Mouse (Mus musculus) midbrain, embryonic 13.5 days (tissue): Measurements from ENCODE around the gene Rps6. TPM values are rescaled to one million over a fixed set of nuclear protein-coding genes. Genes with fewer than 3 reads are reported as not detected.

Experiments
- ATAC-seq: fragments of 200-750 bp; cut with Nextera tagmentation; 2 replicates; pipeline ENCODE4 v1.8.0; 2017; ENCODE audit warnings: mild to moderate bottlenecking, moderate TSS enrichment, moderate library complexity
- H3K27ac ChIP-seq: fragments of 300-500 bp; sonication (generic); 2 replicates; pipeline ENCODE4 v1.5.1; 2015; ENCODE audit warnings: inconsistent platforms, mild to moderate bottlenecking, moderate library complexity
- H3K27me3 ChIP-seq: fragments of 300-500 bp; sonication (generic); 2 replicates; pipeline ENCODE4 v1.6.1; 2015; ENCODE audit warnings: mild to moderate bottlenecking, inconsistent platforms
- H3K36me3 ChIP-seq: fragments of 300-500 bp; sonication (generic); 2 replicates; pipeline ENCODE4 v1.6.1; 2015; ENCODE audit warnings: mild to moderate bottlenecking, inconsistent platforms
- H3K4me1 ChIP-seq: fragments of 300-500 bp; sonication (generic); replicated peaks from 2 replicates; pipeline ENCODE4 v1.6.1; 2015; ENCODE audit warnings: inconsistent platforms
- H3K4me2 ChIP-seq: fragments of 300-500 bp; sonication (generic); replicated peaks from 2 replicates; pipeline ENCODE4 v1.6.1; 2015; ENCODE audit warnings: moderate library complexity, mild to moderate bottlenecking, inconsistent platforms
- H3K4me3 ChIP-seq: fragments of 300-500 bp; sonication (generic); replicated peaks from 2 replicates; pipeline ENCODE4 v1.5.1; 2015; ENCODE audit warnings: mild to moderate bottlenecking, inconsistent platforms
- H3K9ac ChIP-seq: fragments of 300-500 bp; sonication (generic); replicated peaks from 2 replicates; pipeline ENCODE4 v1.6.1; 2015; ENCODE audit warnings: mild to moderate bottlenecking, inconsistent platforms
- H3K9me3 ChIP-seq: fragments of 300-500 bp; sonication (generic); 2 replicates; pipeline ENCODE4 v1.6.1; 2016; ENCODE audit warnings: mild to moderate bottlenecking, inconsistent platforms
- WGBS: fragments of 180-500 bp; shearing (Covaris S2); methylation state at CpG from one replicate; pipeline ENCODE4 v1.1.7; 2015; 5-methylcytosine and 5-hydroxymethylcytosine counted together
- polyA plus RNA-seq: library from polyadenylated mRNA; unstranded; fragments of >200 nt; fragmentation: Nextera tagmentation; extraction: Ambion mirVana; gene quantifications from 2 replicates; pipeline ENCODE4 v1.2.1, GENCODE M21; 2015

Gene Rps6
- polyA plus RNA-seq, 1 experiment from 2014 or later, result 459 TPM

DNA sequence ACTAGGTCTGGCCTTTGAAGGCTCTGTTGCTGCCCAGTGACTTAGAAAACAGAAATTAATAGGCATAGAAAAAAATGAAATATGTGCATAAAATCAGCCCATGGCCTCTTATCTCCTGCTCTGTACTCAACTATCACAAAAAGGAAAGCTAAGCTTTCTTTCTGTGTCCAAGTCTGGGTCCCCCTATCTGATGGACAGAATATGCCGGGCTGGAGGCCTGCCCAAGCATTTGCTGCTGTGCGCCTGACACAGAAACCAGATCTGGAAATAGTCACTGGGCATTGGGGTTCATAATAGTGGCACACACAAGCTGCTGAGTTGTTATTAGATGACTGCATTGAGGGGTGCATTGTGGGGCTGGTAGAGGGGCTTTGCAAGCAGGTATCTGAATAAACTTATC, 22.3 kb upstream of the Rps6 start:
- H3K36me3 ChIP-seq, result no peaks in the 10 kb centered on the region
- H3K27me3 ChIP-seq, result peaks cover 15% of the 10 kb centered on the region; the same call in 1 of the 2 replicates
- H3K4me3 ChIP-seq, result no peak overlapping the region
- no peak overlapping the region for H3K27ac ChIP-seq
- peaks cover 17% of the 10 kb centered on the region for H3K4me1 ChIP-seq
- no peak for ATAC-seq
- H3K9me3 ChIP-seq, result no peaks in the 10 kb centered on the region
- H3K4me2 ChIP-seq, result no peak overlapping the region
- WGBS, result 93% methylated on average over 2 of the region's 2 CpGs
- no peak overlapping the region for H3K9ac ChIP-seq

DNA sequence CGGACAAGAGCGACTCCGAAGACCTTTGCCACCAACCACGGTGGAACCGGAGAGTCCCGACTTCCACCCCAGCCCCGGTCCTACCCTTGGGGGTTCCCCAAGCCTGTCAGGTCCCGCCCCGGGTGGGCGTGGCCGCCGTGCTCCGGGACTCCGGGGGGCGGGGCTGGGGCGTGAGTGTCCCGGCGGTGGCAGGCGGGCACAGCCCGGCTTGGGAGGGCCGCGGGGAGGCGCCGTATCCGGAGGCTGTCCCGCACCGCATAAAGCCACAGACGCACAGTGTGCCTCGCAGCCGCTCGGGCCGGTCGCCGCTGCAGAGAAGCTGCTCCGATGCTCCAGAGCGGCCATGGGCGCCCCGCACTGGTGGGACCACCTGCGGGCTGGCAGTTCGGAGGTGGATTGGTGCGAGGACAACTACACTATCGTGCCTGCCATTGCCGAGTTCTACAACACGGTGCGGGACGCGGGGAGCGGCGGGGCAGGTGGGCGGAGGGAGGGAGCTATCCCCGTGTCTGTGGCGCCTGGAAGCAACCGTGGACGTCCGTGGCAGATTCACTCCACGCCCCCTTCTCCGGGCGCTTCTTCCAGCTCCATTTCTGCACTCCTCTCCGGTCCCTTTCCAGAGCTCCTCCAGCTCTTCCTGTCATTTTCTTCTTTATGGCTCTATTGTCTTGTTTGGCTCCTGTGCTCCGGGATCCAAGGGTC, 17.1 kb upstream of the Rps6 start, which contains the start of gene Acer2:
Acer2 (plus strand) TSS at position 251 of the 702 bp plus-strand sequence.
- peak within 1 kb of the TSS; percentile 72 for H3K4me3 ChIP-seq
- ATAC-seq, result peak; percentile 96
- WGBS, result 0% methylated on average over 56 of the region's 60 CpGs
- peaks cover 19% of the 10 kb centered on the region for H3K27me3 ChIP-seq
- no peaks in the 10 kb centered on the region for H3K9me3 ChIP-seq
- peaks cover 23% of the 10 kb centered on the region for H3K4me1 ChIP-seq
- peak within 1 kb of the TSS; percentile 62 for H3K27ac ChIP-seq
- peak within 1 kb of the TSS; percentile 79 for H3K9ac ChIP-seq
- no peaks in the 10 kb centered on the region for H3K36me3 ChIP-seq
- peak within 1 kb of the TSS; percentile 90 for H3K4me2 ChIP-seq

DNA sequence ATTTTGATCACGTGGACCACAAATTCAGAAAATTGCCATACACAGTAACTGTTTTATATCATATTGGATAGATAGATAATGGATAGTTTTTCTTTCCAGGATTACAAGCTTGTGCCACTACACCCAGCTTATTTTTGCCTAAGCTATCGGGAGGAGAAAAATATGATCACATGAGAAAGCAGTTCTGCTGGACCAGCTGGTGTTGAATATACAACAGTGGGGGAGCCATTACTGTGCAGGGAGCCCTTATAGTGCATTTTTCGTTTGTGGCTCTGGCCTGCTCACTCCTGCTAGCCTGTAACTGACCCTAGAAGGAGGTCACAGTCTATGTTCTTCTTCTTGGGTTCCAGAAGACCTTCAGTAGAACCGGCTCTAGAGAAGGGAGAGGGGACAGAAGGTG, 15.9 kb upstream of the Rps6 start:
- peaks cover 23% of the 10 kb centered on the region for H3K4me1 ChIP-seq
- no peak overlapping the region for H3K4me3 ChIP-seq
- H3K4me2 ChIP-seq, result no peak overlapping the region
- no peak for ATAC-seq
- peaks cover 19% of the 10 kb centered on the region for H3K27me3 ChIP-seq
- 56% methylated on average over 4 of the region's 4 CpGs for WGBS
- H3K27ac ChIP-seq, result no peak overlapping the region
- no peak overlapping the region for H3K9ac ChIP-seq
- H3K36me3 ChIP-seq, result no peaks in the 10 kb centered on the region
- H3K9me3 ChIP-seq, result no peaks in the 10 kb centered on the region

DNA sequence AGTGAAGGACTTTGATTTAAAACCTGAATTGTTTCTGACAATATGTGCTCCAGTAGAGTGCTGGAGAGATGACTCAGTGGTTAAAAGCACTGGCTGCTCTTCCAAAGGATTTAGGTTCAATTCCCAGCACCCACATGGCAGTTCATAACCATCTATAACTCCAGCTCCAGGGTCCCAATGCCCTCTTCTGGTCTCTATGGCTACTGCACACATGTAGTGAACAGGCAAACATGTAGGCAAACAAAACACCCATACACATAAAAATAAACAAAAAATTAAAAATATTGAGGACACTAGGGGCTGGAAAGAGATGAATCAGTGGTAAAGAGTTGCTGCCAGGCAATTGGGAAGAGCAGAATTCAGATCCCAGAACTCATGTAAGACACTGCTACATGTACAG, 14.8 kb upstream of the Rps6 start:
- Histone ChIP-seq H3K36me3 (no peaks in the 10 kb centered on the region), H3K9ac (no peak overlapping the region), H3K9me3 (no peaks in the 10 kb centered on the region), H3K4me2 (no peak overlapping the region), H3K4me1 (peaks cover 23% of the 10 kb centered on the region), H3K27me3 (peaks cover 19% of the 10 kb centered on the region), H3K27ac (no peak overlapping the region), H3K4me3 (no peak overlapping the region)
- ATAC-seq, result no peak

DNA sequence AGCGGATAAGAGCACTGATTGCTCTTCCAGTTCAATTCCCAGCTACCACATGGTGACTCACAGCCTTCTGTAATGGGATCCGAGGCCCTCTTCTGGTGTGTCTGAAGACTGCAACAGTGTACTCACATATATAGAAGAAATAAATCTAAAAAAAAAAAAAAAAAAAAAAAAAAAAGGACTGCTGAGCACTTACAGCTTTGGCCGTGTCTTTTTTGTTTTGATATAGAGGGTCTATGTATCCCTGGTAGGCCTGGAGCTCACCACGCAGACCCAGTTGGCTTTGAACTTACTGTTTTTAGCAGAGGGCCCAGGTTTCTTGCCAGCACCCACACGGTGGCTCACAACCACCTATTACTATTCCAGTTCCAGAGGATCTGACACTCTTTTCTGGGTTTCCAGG, 6.9 kb upstream of the Rps6 start:
- H3K4me1 ChIP-seq, result no peaks in the 10 kb centered on the region
- no peak overlapping the region for H3K27ac ChIP-seq
- no peak overlapping the region for H3K9ac ChIP-seq
- H3K4me3 ChIP-seq, result no peak overlapping the region
- H3K36me3 ChIP-seq, result no peaks in the 10 kb centered on the region
- no peaks in the 10 kb centered on the region for H3K9me3 ChIP-seq
- no peak for ATAC-seq
- H3K4me2 ChIP-seq, result no peak overlapping the region
- H3K27me3 ChIP-seq, result no peaks in the 10 kb centered on the region
- 82% methylated on average over 5 of the region's 5 CpGs for WGBS

DNA sequence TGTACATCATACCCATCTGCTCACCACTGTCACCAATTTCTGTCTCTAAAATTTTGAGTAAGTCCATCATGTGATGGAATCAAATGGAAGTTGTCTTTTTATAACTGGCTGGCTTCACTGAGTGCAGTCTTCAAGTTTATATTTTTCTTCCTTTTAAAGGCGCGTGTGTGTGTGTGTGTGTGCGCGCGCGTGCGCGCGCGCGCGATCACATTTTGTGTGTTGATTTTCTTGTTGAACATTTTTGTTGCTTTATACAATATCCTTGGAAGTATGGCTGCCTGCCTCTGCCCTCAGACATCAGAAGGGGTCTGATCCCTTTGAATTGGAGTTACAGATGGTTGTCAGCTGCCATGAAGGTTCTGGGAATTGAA, 843 bp upstream of the Rps6 start:
- H3K4me2 ChIP-seq, result peak overlapping the region; percentile 80
- peaks cover 25% of the 10 kb centered on the region for H3K4me1 ChIP-seq
- WGBS, result 64% methylated on average over 12 of the region's 12 CpGs
- peak overlapping the region; percentile 100 for H3K9ac ChIP-seq
- H3K27ac ChIP-seq, result peak overlapping the region; percentile 97
- H3K36me3 ChIP-seq, result peaks cover 22% of the 10 kb centered on the region
- peak overlapping the region; percentile 96 for H3K4me3 ChIP-seq
- no peak for ATAC-seq
- H3K27me3 ChIP-seq, result no peaks in the 10 kb centered on the region
- H3K9me3 ChIP-seq, result no peaks in the 10 kb centered on the region

DNA sequence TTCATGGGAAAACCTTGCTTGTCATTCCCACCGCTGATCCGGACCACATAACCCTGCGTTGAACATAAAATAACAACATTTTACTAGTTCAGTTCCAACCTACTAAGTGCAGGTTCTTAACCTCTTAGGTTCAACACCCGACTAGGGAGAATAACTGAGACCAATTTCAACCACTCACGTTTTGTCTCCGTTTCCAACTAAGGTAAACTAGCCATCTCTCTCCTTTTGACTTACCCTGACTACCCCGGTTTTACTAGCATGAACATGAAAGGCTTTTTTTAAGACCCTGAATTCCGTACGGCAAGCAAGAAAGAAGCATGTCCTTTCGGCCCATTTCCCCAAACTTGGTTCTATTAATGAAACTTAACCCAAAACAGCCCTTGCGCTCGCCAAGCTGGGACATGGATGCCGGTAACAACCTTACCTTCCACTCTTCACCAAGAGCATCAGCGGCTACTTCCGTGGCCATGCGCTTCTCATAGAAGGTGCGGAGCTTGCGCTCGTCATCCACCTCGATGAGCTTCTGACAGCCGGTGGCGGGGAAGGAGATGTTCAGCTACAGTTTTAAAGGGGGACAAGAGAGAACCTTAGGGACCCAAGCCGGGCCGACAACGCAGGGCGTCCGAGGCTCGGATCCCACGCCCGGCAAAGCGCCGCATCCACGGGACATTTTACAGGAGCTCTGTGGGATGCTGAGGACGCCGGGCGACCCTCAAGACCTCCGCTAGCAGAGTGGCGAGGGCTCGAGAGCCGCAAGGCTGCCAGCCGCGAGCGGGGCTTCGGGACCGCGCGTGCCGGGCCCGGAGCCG, 704 bp downstream of the Rps6 start:
- peaks cover 25% of the 10 kb centered on the region for H3K4me1 ChIP-seq
- peak overlapping the region; percentile 100 for H3K9ac ChIP-seq
- WGBS, result 2% methylated on average over 50 of the region's 50 CpGs
- H3K27me3 ChIP-seq, result no peaks in the 10 kb centered on the region
- H3K36me3 ChIP-seq, result peaks cover 36% of the 10 kb centered on the region
- peak overlapping the region; percentile 72 for H3K4me2 ChIP-seq
- peak overlapping the region; percentile 96 for H3K4me3 ChIP-seq
- H3K27ac ChIP-seq, result peak overlapping the region; percentile 97
- no peaks in the 10 kb centered on the region for H3K9me3 ChIP-seq
- ATAC-seq, result no peak

DNA sequence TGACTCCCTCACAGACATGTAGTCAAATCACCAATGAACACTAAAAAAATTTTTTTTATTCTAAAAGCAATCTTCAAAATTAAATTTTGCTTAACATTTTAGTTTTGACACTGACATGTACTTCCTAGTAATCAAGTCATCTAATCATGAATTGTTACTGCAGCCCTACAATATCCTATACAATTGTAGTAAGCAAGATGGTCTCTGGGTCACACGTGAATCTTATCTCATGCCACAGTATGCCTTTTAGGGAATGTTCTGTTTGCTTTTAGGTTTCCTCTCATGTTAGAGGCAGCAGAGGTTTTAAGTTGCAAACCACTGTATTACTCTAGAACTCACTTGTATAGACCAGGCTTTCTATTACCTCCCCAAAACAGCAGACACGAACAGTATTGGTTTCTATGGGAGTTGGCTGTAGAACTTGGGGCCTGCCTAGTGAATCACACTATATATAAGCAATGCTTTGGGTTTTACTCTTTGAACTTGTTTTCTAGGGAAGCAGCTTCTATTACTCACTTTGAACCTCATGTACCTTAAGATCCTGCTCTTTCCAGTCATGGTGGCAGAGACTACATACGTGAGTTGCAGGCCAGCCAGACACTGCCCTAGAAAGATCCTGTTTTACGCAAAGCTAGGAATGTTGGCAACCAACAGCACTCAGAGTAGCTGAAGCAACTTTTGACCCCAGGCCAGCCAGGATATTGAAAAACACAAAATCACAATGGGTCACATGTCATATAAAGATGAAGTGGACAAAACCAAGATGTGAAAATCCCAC, 4.2 kb downstream of the Rps6 start:
- Histone ChIP-seq H3K36me3 (peaks cover 46% of the 10 kb centered on the region), H3K9me3 (no peaks in the 10 kb centered on the region), H3K9ac (no peak overlapping the region), H3K27ac (no peak overlapping the region), H3K4me2 (no peak overlapping the region), H3K4me1 (peaks cover 17% of the 10 kb centered on the region), H3K4me3 (no peak overlapping the region), H3K27me3 (no peaks in the 10 kb centered on the region)
- no peak for ATAC-seq
- 88% methylated on average over 4 of the region's 4 CpGs for WGBS

DNA sequence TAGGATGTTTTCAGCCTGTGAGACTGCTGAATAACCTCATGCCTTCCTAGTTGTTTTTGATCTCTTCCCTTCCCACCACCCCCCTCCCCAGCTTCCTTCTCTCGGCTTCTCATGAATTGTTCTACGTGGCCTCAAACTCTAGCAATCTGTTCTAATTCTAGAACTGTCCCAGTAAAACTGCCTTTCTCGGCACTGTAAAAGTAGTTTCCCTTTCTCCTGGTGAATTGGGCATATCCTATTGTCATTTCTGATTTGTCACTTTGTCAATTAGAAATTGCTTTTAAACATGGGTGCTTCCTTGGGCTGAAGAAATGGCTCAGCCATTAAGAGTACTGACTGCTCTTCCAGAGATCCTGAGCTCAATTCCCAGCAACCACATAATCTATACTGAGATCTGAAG, 5.2 kb downstream of the Rps6 start:
- H3K9ac ChIP-seq, result no peak overlapping the region
- no peak overlapping the region for H3K4me2 ChIP-seq
- no peak overlapping the region for H3K4me3 ChIP-seq
- no peak overlapping the region for H3K27ac ChIP-seq
- peaks cover 50% of the 10 kb centered on the region for H3K36me3 ChIP-seq
- no peak for ATAC-seq
- H3K9me3 ChIP-seq, result no peaks in the 10 kb centered on the region
- H3K27me3 ChIP-seq, result no peaks in the 10 kb centered on the region
- peaks cover 15% of the 10 kb centered on the region for H3K4me1 ChIP-seq
- 71% methylated on average over 3 of the region's 3 CpGs for WGBS

DNA sequence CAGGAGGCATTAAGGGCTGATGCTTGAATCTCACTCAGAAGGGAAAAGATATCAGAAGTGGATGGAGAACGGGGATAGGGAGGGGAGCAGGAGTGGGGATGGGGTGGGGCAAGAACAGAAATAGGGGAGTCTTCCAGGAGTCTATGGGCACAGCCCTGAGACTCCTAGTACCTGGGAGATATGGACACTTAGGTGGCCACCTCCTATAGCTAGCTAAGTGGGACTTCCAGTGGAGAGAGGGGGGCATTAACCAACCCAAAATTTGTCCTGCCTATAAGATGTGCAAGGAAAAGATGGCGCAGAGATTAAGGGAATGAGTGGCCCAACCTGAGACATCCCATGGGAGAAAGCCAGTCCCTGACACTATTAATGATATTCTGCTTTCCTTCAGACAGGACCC, 5.9 kb downstream of the Rps6 start:
- Histone ChIP-seq H3K27me3 (no peaks in the 10 kb centered on the region), H3K27ac (no peak overlapping the region), H3K4me1 (peaks cover 15% of the 10 kb centered on the region), H3K9me3 (no peaks in the 10 kb centered on the region), H3K36me3 (peaks cover 54% of the 10 kb centered on the region), H3K4me2 (no peak overlapping the region), H3K9ac (no peak overlapping the region), H3K4me3 (no peak overlapping the region)
- peak; percentile 43; the same call in 1 of the 2 replicates for ATAC-seq
- 82% methylated on average over 2 of the region's 2 CpGs for WGBS

DNA sequence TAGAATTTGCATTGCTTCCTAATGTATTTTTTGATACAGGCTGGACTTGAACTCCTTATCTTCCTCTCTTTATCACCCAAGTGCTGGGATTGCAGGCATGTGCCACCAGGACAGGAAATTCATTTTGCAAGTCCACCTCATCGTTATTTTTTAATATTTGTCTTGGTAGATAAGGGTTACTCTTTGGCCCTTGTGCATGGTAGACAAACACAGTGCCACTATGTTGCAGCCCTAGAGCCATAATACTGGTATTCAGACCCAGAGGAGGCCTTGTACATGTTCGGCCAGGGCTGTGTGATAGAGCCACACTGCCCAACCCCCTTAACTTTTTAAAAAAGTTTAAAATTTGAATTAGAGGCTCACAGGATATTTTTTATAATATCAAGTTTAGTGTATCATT, 10.0 kb downstream of the Rps6 start:
- H3K27me3 ChIP-seq, result no peaks in the 10 kb centered on the region
- H3K4me1 ChIP-seq, result no peaks in the 10 kb centered on the region
- no peak overlapping the region for H3K4me2 ChIP-seq
- 97% methylated on average over 2 of the region's 2 CpGs for WGBS
- H3K27ac ChIP-seq, result no peak overlapping the region
- peaks cover 49% of the 10 kb centered on the region for H3K36me3 ChIP-seq
- ATAC-seq, result no peak
- H3K4me3 ChIP-seq, result no peak overlapping the region
- no peak overlapping the region for H3K9ac ChIP-seq
- no peaks in the 10 kb centered on the region for H3K9me3 ChIP-seq

DNA sequence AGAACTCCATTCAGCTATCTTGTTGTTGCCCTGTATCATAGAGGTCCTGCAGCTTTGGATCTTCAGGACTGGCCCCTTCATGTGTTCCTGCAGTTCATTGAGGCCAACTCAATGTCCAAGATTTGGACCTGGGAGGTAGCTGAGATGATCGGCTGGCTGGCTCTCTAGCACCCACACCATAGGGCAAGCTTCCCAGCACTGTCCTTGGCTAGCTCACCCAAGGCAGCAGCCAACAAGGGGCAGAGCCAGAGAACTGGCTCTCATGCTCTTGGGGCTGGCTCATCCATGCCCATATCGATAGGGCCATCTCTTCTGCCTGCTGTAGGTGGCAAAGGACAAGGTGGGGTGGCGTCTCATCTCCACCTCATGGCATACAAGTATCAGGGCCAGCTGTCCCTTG, 11.8 kb downstream of the Rps6 start:
- Histone ChIP-seq H3K9me3 (no peaks in the 10 kb centered on the region), H3K27ac (no peak overlapping the region), H3K9ac (no peak overlapping the region), H3K4me1 (no peaks in the 10 kb centered on the region), H3K4me3 (no peak overlapping the region), H3K4me2 (no peak overlapping the region), H3K36me3 (peaks cover 44% of the 10 kb centered on the region), H3K27me3 (no peaks in the 10 kb centered on the region)
- 94% methylated on average over 3 of the region's 3 CpGs for WGBS
- no peak for ATAC-seq
